Mouse (Mus musculus) fibroblast of lung, adult 2 months (primary cell): ENCODE measurements around the gene Pank2.
A peak's percentile ranks its signal among the peaks of the same experiment; 100 is the strongest.
"Not testable (repeated sequence)": the region's sequence is repeated elsewhere in the genome, so short reads cannot be mapped to it uniquely, and the experiment has no call there.

Experiments used
- DNase-seq: peaks from one replicate; pipeline ENCODE4 v3.0.0-alpha.2; 2011; ENCODE audit warnings: low read depth

Pank2 gene

DNA sequence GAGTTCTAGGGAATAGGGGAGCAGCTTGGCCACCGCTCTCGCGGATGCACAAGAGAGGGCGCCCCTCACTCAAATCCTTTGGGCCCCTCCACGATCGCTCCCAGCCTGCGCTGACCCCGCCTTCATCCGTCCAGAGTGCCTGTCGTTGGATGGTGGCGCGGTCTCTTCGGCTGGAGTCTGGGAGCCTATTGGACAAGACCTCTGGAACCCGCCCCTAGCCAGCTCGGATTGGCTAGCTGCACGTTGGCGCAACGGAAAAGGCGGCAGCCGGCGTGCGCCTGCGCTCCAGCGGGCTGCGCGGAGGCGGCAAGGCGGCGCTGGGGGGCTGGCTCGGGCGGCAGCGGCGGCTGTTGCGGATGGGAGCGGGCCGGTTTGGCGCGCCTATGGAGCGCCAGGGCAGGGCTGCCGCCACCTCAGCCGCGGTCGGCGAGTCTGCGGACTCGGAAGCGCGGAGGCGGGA is at the start of gene Pank2:
Gene Pank2, plus strand, starts transcription at position 283 of the 460 bp plus-strand sequence.
- DNase-seq, result peak; percentile 93

- DNase-seq, result no peak
Observed at GRCm38 (mm10) chr2:131213773-131214172, 48.5 kb upstream of the Pank2 start.

GRCm38 (mm10) chr2:131215941-131216858 is 46.1 kb upstream of the Pank2 start:
- DNase-seq, result no peak

DNA sequence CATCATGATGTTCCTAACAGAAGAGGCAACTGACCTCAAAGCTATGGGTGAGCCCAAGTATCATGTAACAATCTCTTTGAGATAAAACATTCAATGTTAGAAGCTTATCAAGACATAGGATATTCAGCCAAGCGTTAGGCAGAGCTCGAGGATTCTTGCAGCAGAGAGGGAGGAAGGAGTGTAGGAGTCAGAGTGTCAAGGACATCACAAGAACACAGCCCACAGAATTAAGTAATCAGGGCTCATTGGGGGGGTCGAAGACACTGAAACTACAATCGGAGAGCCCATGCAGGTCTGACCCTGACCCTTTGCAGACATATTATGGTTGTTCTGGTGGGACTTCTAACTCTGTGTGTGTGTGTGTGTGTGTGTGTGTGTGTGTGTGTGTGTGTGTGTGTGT is 42.3 kb upstream of the Pank2 start:
- DNase-seq, result no peak

DNA sequence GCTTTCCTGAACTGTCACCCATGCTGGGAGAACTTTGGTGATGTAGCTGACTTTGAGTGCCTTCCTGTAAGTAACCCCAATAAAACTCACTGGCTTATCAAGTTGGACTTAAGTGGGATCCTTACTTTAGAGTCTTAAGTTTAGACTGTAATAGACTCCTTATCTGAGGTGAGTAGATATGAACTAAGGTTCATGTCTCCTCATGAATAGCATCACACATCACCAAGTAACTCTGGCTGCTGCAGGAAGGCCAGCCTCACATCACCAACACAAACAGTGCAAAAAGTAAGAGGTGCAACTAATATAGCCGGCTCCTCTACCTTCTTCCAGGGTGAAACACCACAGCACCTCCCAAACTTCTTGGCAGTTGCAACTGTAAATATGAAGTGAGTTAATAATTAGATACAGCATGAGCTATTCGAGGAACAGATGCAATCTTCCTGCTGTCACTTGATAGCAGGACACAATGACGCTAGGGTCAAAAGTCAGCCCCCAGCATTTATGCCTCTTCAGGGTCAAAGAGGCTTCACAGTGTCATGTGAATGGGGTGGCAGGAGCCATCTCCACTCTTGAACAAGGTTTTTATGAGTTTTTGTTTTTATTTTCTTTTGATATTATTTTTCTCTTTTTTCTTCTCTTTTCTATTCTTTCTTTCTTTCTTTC is 40.3 kb upstream of the Pank2 start:
- no peak for DNase-seq

DNA sequence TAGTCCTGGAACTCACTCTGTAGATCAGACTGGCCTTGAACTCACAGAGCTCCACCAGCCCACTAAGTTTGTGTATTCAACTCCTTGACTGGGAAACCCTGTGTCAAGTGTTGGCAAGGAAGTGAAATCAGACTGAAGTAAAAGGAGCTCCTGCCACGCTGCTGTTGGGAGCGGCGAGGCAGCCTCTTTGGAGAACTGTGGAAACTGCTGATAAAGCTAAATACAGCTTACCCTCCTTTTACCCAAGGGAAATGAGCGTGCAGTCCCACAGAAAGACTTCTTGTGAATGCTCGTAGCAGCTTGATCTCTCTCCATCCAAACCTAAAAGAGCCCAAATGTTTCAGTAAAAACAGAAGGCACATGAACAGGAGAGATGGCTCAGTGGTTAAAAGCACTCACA is 39.7 kb upstream of the Pank2 start:
- DNase-seq, result no peak

GRCm38 (mm10) chr2:131223569-131223968 is 38.7 kb upstream of the Pank2 start:
- no peak for DNase-seq

DNA sequence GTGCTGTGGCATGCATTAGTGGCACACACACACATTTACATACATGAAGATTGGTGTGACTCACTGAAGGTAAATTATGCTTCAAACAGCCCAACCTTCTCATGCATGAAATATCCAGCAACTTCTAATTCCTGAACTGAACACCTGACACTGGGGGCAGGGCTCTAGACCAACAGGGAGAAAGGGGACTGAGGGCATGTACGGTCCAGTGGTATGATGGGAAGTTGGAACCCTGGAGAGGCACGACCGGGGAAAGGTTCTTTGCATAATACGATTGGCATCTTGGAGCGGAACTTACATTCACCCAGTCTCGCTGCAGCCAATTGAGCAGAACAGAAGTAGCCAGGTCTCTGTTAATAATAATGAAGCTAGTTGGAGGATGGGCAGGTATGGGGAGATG is 37.1 kb upstream of the Pank2 start:
- DNase-seq, result no peak

GRCm38 (mm10) chr2:131226669-131227068 is 35.6 kb upstream of the Pank2 start:
- not testable (repeated sequence) for DNase-seq

DNA sequence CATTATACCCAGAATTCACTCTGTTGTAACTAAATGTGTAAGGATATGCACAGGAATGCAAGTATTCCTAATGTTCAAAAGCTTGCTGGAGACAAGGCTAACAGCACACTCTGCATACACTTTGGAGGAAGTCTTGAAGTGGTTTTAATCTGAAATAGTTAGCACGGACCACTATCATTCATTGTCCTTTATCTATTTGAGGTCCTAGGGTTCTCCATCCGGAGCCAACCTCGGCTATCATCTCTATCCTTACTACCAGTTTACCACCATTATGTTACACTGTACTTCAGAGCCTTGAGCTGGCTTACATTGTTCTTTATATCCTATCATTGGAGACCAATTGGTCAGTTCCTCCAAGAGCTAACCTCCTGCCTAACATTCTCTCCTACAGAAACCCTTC is 35.1 kb upstream of the Pank2 start:
- no peak for DNase-seq

DNA sequence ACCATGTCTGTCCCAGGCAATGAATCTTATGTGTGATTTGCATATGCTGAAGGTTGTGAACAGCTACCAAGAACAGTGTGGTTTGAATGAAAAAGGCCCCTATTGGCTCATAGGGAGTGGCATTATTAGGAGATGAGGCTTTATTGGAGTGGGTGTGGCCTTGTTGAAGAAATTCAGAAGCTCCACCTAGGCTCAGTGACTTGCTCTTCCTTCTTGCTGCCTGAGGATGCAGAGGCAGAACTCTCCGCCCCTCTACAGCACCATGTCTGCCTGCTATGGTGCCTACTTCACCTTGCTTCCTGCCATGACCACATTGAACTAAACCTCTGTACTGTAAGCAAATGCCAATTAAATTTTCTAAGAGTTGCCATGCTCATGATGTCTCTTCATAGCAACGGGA is 29.7 kb upstream of the Pank2 start:
- no peak for DNase-seq

GRCm38 (mm10) chr2:131233307-131234126 is 28.8 kb upstream of the Pank2 start, which contains the start of gene Mavs:
TSS of gene Mavs (plus strand) at chr2:131234063.
- DNase-seq, result peak; percentile 92

- no peak for DNase-seq
Observed at GRCm38 (mm10) chr2:131234127-131234650, 28.1 kb upstream of the Pank2 start.

GRCm38 (mm10) chr2:131234970-131235635 is 27.2 kb upstream of the Pank2 start:
- no peak for DNase-seq

DNA sequence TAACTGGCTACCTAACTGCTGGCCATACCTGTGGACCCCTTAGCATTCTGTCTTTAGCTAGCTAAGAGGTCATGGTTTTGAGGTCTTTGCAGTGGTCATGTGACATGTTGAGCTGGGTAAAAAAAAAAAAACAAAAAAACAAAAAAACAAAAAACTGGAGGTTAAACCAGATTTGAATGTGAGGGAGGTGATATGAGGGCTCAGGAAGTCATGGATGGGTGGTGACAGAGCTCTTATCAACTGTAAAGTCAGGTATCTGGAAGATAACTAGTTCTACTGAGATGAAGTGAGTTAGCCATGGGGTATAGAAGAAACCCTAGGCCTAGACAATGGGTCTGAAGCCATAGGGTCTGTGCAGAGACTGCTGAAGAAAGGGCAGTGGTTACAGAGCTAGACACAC is 20.1 kb upstream of the Pank2 start:
- no peak for DNase-seq

GRCm38 (mm10) chr2:131242929-131243328 is 19.4 kb upstream of the Pank2 start:
- no peak for DNase-seq

DNA sequence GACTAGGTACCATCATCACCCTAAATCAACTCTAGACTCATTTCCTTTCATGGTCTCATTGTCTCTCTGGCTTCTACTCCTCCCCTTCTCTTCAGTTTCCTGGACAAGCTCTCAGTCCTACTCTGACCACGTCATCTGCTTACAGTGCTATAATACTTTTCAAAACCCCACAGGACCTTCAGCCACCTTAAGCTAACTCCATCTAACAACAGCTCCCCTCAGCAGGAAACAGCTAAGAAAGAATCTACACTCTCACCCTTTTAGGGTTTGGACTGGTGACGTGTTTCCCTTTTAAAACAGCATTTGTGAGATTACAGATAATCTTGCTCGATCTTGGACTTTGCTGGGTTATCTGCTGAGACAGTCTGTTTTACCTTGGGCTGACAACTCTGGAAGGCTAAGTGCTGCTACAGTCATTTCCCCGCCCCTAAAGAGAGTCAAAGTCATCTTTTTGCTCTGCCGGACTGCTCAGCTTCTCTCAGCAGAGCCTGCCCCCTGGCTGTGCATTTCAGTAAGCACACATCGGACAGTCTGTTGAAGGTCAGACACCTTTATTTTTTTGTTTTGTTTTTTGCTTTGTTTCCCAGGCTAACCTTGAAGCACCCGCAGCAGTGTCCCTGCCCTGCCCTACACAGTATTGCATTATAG is 8.5 kb upstream of the Pank2 start:
- DNase-seq, result peak; percentile 42

- no peak for DNase-seq
Observed at GRCm38 (mm10) chr2:131254329-131254713, 8.0 kb upstream of the Pank2 start.

DNA sequence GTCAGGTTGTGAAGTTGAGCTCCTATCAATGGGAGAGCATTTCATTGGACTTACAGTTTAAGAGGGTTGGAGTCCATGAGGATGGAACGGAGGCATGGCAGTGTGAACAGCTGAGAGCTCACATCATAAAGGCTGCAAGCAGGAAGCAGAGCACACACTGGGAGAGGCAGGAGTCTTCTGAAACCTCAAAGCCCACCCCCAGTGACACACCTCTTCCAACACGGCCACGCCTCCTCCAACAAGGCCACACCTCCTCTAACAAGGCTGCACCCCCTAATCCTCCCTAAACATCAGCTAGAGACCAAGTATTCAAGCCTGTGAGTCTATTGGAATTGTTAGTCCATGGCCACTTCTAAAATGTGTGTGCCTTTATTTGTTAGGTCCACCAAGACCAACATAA is 6.6 kb upstream of the Pank2 start:
- no peak for DNase-seq

- no peak for DNase-seq
Observed at GRCm38 (mm10) chr2:131258693-131259092, 3.6 kb upstream of the Pank2 start.
